Mouse (Mus musculus) limb, embryonic 14.5 days (tissue): ENCODE data around the gene Fzd9. TPM values are rescaled to one million over a fixed set of nuclear protein-coding genes. Genes with fewer than 3 reads are reported as not detected.

ENCODE experiments used
- ATAC-seq: fragments of 200-750 bp; cut with Nextera tagmentation; 2 replicates; pipeline ENCODE4 v1.8.0; 2017; ENCODE audit warnings: low read depth, moderate number of reproducible peaks, moderate TSS enrichment; ENCODE audit not compliant: low FRiP score
- DNase-seq: peaks from one replicate; pipeline ENCODE4 v3.0.0-alpha.2; 2015; ENCODE audit warnings: low spot score
- H3K27ac ChIP-seq: fragments of 300-500 bp; sonication (generic); replicated peaks from 2 replicates; pipeline ENCODE4 v1.5.1; 2014; ENCODE audit warnings: low read depth, mild to moderate bottlenecking, low read length, moderate library complexity, mixed read lengths
- H3K27me3 ChIP-seq: fragments of 300-500 bp; sonication (generic); 2 replicates; pipeline ENCODE4 v1.6.1; 2014; ENCODE audit warnings: low read length, mixed read lengths; ENCODE audit not compliant: control insufficient read depth, insufficient read depth
- H3K36me3 ChIP-seq: fragments of 300-500 bp; sonication (generic); 2 replicates; pipeline ENCODE4 v1.6.1; 2014; ENCODE audit warnings: mild to moderate bottlenecking, low read length, moderate library complexity, mixed read lengths; ENCODE audit not compliant: control insufficient read depth, insufficient read depth
- H3K4me1 ChIP-seq: fragments of 300-500 bp; sonication (generic); 2 replicates; pipeline ENCODE4 v1.6.1; 2014; ENCODE audit warnings: antibody characterized with exemption, low read length, mixed read lengths; ENCODE audit not compliant: control insufficient read depth, insufficient read depth
- H3K4me2 ChIP-seq: fragments of 300-500 bp; sonication (generic); replicated peaks from 2 replicates; pipeline ENCODE4 v1.6.1; 2014; ENCODE audit warnings: low read depth, mild to moderate bottlenecking, low read length, moderate library complexity; ENCODE audit not compliant: severe bottlenecking
- H3K4me3 ChIP-seq: fragments of 300-500 bp; sonication (generic); replicated peaks from 2 replicates; pipeline ENCODE4 v1.5.1; 2014; ENCODE audit warnings: low read length
- H3K9ac ChIP-seq: fragments of 300-500 bp; sonication (generic); 2 replicates; pipeline ENCODE4 v1.6.1; 2014; ENCODE audit warnings: mild to moderate bottlenecking, low read depth, low read length, moderate library complexity; ENCODE audit not compliant: severe bottlenecking
- H3K9me3 ChIP-seq: fragments of 300-500 bp; sonication (generic); 2 replicates; pipeline ENCODE4 v1.6.1; 2016; ENCODE audit warnings: low read length; ENCODE audit not compliant: control insufficient read depth
- POLR2A ChIP-seq: fragments of 200-500 bp; IDR thresholded peaks from 2 replicates; pipeline ENCODE4 v1.8.0; 2012; ENCODE audit warnings: inconsistent platforms, mild to moderate bottlenecking, moderate library complexity, borderline replicate concordance; ENCODE audit not compliant: insufficient read depth, insufficient read length; ENCODE audit errors: extremely low read depth
- WGBS: fragments of 180-500 bp; shearing (Covaris S2); extraction: QIAGEN DNeasy Blood & Tissue Kit; methylation state at CpG from one replicate; pipeline ENCODE4 v1.1.7; 2014; 5-methylcytosine and 5-hydroxymethylcytosine counted together
- polyA plus RNA-seq, 2 experiments: library from polyadenylated mRNA; depleted of rRNA in 1 of 2; stranded (reverse) in 1 of 2; unstranded in 1 of 2; fragments of >200 nt; fragmentation: Nextera tagmentation in 1 of 2; extraction: Ambion mirVana in 1 of 2; gene quantifications; 2 replicates each; pipeline versions ENCODE4 v1.2.1 to v1.2.3; 2012 to 2014

Fzd9 gene
- polyA plus RNA-seq, 2 experiments = 23.1 to 31.2 TPM

GRCm38 (mm10) chr5:135270361-135270760 is 19.3 kb upstream of the Fzd9 start:
- Histone ChIP-seq H3K36me3 (no peaks in the 10 kb centered on the region), H3K27me3 (no peaks in the 10 kb centered on the region), H3K4me3 (no peak overlapping the region), H3K4me2 (no peak overlapping the region), H3K9ac (no peak overlapping the region), H3K9me3 (no peaks in the 10 kb centered on the region), H3K4me1 (peaks cover 16% of the 10 kb centered on the region), H3K27ac (no peak overlapping the region)
- no peak for ATAC-seq
- 78% methylated on average over 4 of the region's 4 CpGs for WGBS
- no peak for TF ChIP-seq POLR2A
- DNase-seq = no peak

GRCm38 (mm10) chr5:135269451-135269850 is 18.4 kb upstream of the Fzd9 start:
- H3K4me2 ChIP-seq = no peak overlapping the region
- no peaks in the 10 kb centered on the region for H3K36me3 ChIP-seq
- no peaks in the 10 kb centered on the region for H3K9me3 ChIP-seq
- DNase-seq (no peak), ATAC-seq (no peak; the same call in 1 of the 2 replicates)
- TF ChIP-seq POLR2A = no peak
- H3K4me3 ChIP-seq = no peak overlapping the region
- peak overlapping the region; percentile 55 for H3K27ac ChIP-seq
- no peak overlapping the region for H3K9ac ChIP-seq
- 62% methylated on average over 8 of the region's 8 CpGs for WGBS
- H3K27me3 ChIP-seq = no peaks in the 10 kb centered on the region
- H3K4me1 ChIP-seq = peaks cover 13% of the 10 kb centered on the region

GRCm38 (mm10) chr5:135264548-135264947 is 13.5 kb upstream of the Fzd9 start:
- peaks cover 15% of the 10 kb centered on the region for H3K4me1 ChIP-seq
- H3K9ac ChIP-seq = peak overlapping the region; percentile 31; the same call in 1 of the 2 replicates
- H3K36me3 ChIP-seq = no peaks in the 10 kb centered on the region
- peak overlapping the region; percentile 87 for H3K27ac ChIP-seq
- no peak overlapping the region for H3K4me3 ChIP-seq
- H3K27me3 ChIP-seq = no peaks in the 10 kb centered on the region
- peak overlapping the region; percentile 18 for H3K4me2 ChIP-seq
- ATAC-seq (peak; percentile 59), DNase-seq (peak; percentile 56)
- no peak for TF ChIP-seq POLR2A
- no peaks in the 10 kb centered on the region for H3K9me3 ChIP-seq
- WGBS = 40% methylated on average over 9 of the region's 9 CpGs

- Histone ChIP-seq H3K4me1 (peaks cover 16% of the 10 kb centered on the region), H3K9ac (peak overlapping the region; percentile 31), H3K27ac (peak overlapping the region; percentile 87), H3K9me3 (no peaks in the 10 kb centered on the region), H3K4me2 (peak overlapping the region; percentile 18), H3K36me3 (no peaks in the 10 kb centered on the region), H3K27me3 (no peaks in the 10 kb centered on the region), H3K4me3 (0 out of 2 replicates have a peak overlapping the region, but pooled peaks have one; percentile 5)
- 24% methylated on average over 17 of the region's 17 CpGs for WGBS
- DNase-seq (peak; percentile 65), ATAC-seq (peak; percentile 85)
- no peak for TF ChIP-seq POLR2A
Observed at GRCm38 (mm10) chr5:135263866-135264503, 13.0 kb upstream of the Fzd9 start.

- WGBS = 26% methylated on average over 30 of the region's 30 CpGs
- DNase-seq (peak; percentile 71), ATAC-seq (peak; percentile 76)
- Histone ChIP-seq H3K36me3 (no peaks in the 10 kb centered on the region), H3K4me1 (peaks cover 16% of the 10 kb centered on the region), H3K4me2 (peak overlapping the region; percentile 44), H3K27me3 (no peaks in the 10 kb centered on the region), H3K4me3 (peak overlapping the region; percentile 16; the same call in 1 of the 2 replicates), H3K9ac (peak overlapping the region; percentile 66), H3K27ac (peak overlapping the region; percentile 91), H3K9me3 (no peaks in the 10 kb centered on the region)
- TF ChIP-seq POLR2A = no peak
Observed at GRCm38 (mm10) chr5:135258280-135259150, 7.5 kb upstream of the Fzd9 start.
